In genomic region chr11:116298221-116298620, GRCm38 (mm10) we compare ENCODE assay signal across 16 mouse cellular contexts. TPM values are rescaled to one million over a fixed set of nuclear protein-coding genes. Genes with fewer than 3 reads are reported as not detected.
"Had no signal": no experiment of that assay in that cellular context is flagged by ENCODE, and none has a peak within 500 bp of the region (broad histone marks: within the 10 kb centered on the region; RNA-seq: fewer than 3 reads in every experiment).

No protein-coding gene starts in this region.

- ATAC-seq: lung, postnatal 0 days; midbrain, embryonic 15.5 days had no signal

- DNase-seq: kidney, postnatal 25 days; layer of hippocampus, adult 9-11 months; lung, adult 2 months; lung, postnatal 36 days; retina, postnatal 1 day; right cerebral cortex, postnatal 4 days; thymus, postnatal 36 days had no signal

- H3K4me3 ChIP-seq: limb, embryonic 10.5 days; liver, embryonic 15.5 days; midbrain, embryonic 10.5 days; midbrain, embryonic 15.5 days; neural tube, embryonic 13.5 days; stomach, embryonic 15.5 days had no signal

- H3K27ac ChIP-seq: limb, embryonic 10.5 days; liver, embryonic 15.5 days; midbrain, embryonic 10.5 days; midbrain, embryonic 15.5 days; neural tube, embryonic 13.5 days; stomach, embryonic 15.5 days had no signal

RNA-seq across cellular contexts. Expression of gene Galr2, which starts 17.5 kb away (rescaled TPM):
- total RNA-seq: left cerebral cortex, postnatal 10 days had no signal

RNA-seq across cellular contexts. Expression of gene Foxj1, which starts 37.0 kb away (rescaled TPM):
- total RNA-seq: megakaryocyte, adult 5-6 weeks had no signal
